Mouse (Mus musculus) duodenum, adult 2 months (tissue): ENCODE data around the gene Gch1. TPM values are rescaled to one million over a fixed set of nuclear protein-coding genes. Genes with fewer than 3 reads are reported as not detected.

Experiments used
- polyA plus RNA-seq: library from polyadenylated mRNA; depleted of rRNA; stranded (reverse); fragments of >200 nt; gene quantifications from 2 replicates; pipeline ENCODE4 v1.2.3, GENCODE M21; 2012; ENCODE audit warnings: low replicate concordance; rRNA removed

Gch1 gene
- 16.6 and 33.4 TPM in 2 replicates for polyA plus RNA-seq

DNA sequence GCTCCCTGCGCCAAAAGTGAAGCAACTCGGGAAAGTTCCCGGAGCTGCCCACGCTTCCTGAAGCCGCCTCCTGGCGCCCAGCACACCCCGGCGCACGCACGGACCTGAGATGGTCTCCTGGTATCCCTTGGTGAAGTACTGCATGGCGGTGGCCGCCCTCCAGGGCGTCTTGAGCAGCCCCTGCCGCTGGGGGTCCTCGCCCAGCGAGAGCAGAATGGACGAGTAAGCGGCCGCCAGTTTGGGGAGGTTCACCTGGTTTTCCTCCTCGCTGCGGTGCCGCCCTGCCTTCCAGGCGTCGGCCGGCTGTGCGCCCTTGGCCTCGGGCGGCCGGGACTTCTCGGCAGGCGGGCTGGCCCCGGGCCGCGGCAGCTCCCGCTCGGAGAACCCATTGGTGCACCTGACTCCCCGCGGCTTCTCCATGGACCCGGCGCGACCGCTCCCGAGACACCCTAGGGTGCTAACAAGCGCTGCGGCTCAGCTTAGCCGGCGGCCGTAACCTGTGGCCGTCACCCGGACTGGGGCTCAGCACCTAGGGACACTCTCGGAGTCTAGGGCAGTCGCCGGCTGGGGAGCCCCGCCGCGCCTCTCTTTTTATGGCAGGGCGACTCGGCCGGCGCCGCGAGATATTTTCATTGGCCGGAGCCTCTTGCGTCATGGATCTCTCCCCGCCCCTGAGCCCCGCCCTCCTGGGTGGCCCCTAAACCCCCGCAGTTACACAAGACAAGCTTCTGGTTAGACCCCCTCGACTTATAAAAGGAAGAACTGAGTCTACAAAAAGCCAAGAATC, at the start of gene Gch1:
Gene Gch1, minus strand, starts transcription at position 566 of the 787 bp plus-strand sequence.

Other genes with a start within 250 kb of the Gch1 start
- 0.43 and 0.71 TPM in 2 replicates for gene Wdhd1, start 87.4 kb upstream of the Gch1 start, polyA plus RNA-seq
- gene Socs4, start 87.5 kb upstream of the Gch1 start, polyA plus RNA-seq, result 1.1 and 1.2 TPM in 2 replicates
- gene Mapk1ip1l, start 108.9 kb upstream of the Gch1 start, polyA plus RNA-seq, result 31.3 and 39.4 TPM in 2 replicates
- gene Lgals3, start 178.3 kb upstream of the Gch1 start, polyA plus RNA-seq, result 616 and 1,560 TPM in 2 replicates
- gene Dlgap5, start 229.0 kb upstream of the Gch1 start, polyA plus RNA-seq, result 0.75 and 1.2 TPM in 2 replicates